Mouse (Mus musculus) cortical plate, adult 2 months (tissue): ENCODE measurements at regions not wholly inside any gene's neighbourhood (a gene's known extent, or its start where the extent isn't known, plus 50 kb on each side); places are given as distances from the start of the nearest gene placed in this dataset.

Experiments used
- CTCF ChIP-seq: fragments of 200-500 bp; IDR thresholded peaks from 2 replicates; pipeline ENCODE4 v1.5.1; 2011; ENCODE audit warnings: mild to moderate bottlenecking, control low read depth, low read length; ENCODE audit not compliant: insufficient read depth; ENCODE audit errors: extremely low read depth
- POLR2A ChIP-seq: fragments of 200-500 bp; IDR thresholded peaks from 2 replicates; pipeline ENCODE4 v1.6.1; 2011; ENCODE audit warnings: mild to moderate bottlenecking, low read length, control low read depth; ENCODE audit not compliant: insufficient read depth; ENCODE audit errors: extremely low read depth

- TF ChIP-seq POLR2A: no peak
- TF ChIP-seq CTCF: no peak
Measured at GRCm38 (mm10) chr13:101096221-101096620, 263.0 kb upstream of the Slc30a5 start.
